Mouse (Mus musculus): ENCODE measurements at regions not wholly inside any gene's neighbourhood (a gene's known extent, or its start where the extent isn't known, plus 50 kb on each side); places are given as distances from the start of the nearest gene placed in this dataset.

DNA sequence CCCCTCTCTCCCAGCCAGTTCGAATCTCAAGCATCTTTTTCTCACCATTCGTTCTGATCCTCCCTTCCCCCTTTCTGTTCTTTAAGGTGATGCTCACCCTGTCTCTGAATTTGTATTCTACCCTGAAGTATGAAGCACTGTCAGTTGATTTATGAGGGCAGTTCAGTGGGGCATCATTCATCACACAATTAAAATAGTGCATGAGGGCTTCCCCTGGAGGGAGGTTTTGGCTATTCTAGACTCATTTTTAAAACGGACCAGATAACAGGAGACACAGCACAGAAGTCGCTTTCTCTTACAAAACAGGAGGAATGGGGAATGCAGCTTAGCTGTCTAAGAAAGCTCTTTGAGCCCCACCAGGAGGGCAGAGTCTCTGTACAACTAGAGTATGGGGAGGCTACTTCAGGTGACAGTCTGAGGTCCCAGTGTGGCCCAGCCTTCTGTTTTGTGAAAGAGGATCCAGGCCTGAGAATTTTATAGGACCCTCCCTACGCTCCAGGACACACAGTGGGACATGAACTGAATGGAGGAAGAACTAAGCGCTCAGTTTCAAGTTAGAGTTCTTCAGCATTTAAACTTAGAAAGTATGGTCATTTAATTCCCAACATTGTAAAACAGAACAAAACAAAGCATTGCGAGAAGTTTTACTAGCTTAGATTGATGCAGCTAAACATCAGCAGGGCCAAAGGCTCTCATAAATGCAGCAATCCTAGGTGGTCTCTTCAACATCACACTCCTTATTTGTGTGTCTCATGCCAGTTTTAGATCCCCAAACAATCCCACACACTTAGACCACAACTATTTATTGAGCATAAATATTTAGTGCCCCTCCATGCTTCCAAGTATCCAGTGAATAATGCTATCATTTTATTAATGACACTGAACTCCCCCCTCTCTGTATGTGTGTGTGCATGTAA, 181.7 kb downstream of the Ets1 start:
- TF ChIP-seq GATA1 (IDR thresholded peaks at IDR 0.05; ENCODE audit: borderline replicate concordance, low read length): no peak
- TF ChIP-seq FLI1 (IDR thresholded peaks at IDR 0.05; ENCODE audit: low read length): no peak
